Mouse (Mus musculus) neural tube, embryonic 13.5 days (tissue): Measurements from ENCODE around the gene Hnrnpll. TPM values are rescaled to one million over a fixed set of nuclear protein-coding genes. Genes with fewer than 3 reads are reported as not detected.

ENCODE experiments used
- ATAC-seq: fragments of 200-750 bp; cut with Nextera tagmentation; 2 replicates; pipeline ENCODE4 v1.8.0; 2017; ENCODE audit warnings: low read depth, mild to moderate bottlenecking, moderate TSS enrichment, moderate library complexity
- H3K27ac ChIP-seq: fragments of 300-500 bp; sonication (generic); replicated peaks from 2 replicates; pipeline ENCODE4 v1.5.1; 2015; ENCODE audit warnings: moderate library complexity, mild to moderate bottlenecking, inconsistent platforms
- H3K27me3 ChIP-seq: fragments of 300-500 bp; sonication (generic); 2 replicates; pipeline ENCODE4 v1.6.1; 2015; ENCODE audit warnings: mild to moderate bottlenecking, inconsistent platforms
- H3K36me3 ChIP-seq: fragments of 300-500 bp; sonication (generic); 2 replicates; pipeline ENCODE4 v1.6.1; 2015; ENCODE audit warnings: mild to moderate bottlenecking, inconsistent platforms
- H3K4me1 ChIP-seq: fragments of 300-500 bp; sonication (generic); replicated peaks from 2 replicates; pipeline ENCODE4 v1.6.1; 2015; ENCODE audit warnings: inconsistent platforms
- H3K4me2 ChIP-seq: fragments of 300-500 bp; sonication (generic); 2 replicates; pipeline ENCODE4 v1.6.1; 2015; ENCODE audit warnings: inconsistent platforms, mild to moderate bottlenecking, moderate library complexity
- H3K4me3 ChIP-seq: fragments of 300-500 bp; sonication (generic); 2 replicates; pipeline ENCODE4 v1.5.1; 2015; ENCODE audit warnings: mild to moderate bottlenecking, inconsistent platforms
- H3K9ac ChIP-seq: fragments of 300-500 bp; sonication (generic); 2 replicates; pipeline ENCODE4 v1.6.1; 2015; ENCODE audit warnings: moderate library complexity, mild to moderate bottlenecking, inconsistent platforms
- H3K9me3 ChIP-seq: fragments of 300-500 bp; sonication (generic); 2 replicates; pipeline ENCODE4 v1.6.1; 2016; ENCODE audit warnings: inconsistent platforms
- WGBS: fragments of 180-500 bp; shearing (Covaris S2); methylation state at CpG from one replicate; pipeline ENCODE4 v1.1.7; 2015; 5-methylcytosine and 5-hydroxymethylcytosine counted together
- polyA plus RNA-seq: library from polyadenylated mRNA; unstranded; fragments of >200 nt; fragmentation: Nextera tagmentation; extraction: Ambion mirVana; gene quantifications from 2 replicates; pipeline ENCODE4 v1.2.1, GENCODE M21; 2015

The Hnrnpll gene
- polyA plus RNA-seq, 1 experiment from 2014 or later = 66.7 TPM

DNA sequence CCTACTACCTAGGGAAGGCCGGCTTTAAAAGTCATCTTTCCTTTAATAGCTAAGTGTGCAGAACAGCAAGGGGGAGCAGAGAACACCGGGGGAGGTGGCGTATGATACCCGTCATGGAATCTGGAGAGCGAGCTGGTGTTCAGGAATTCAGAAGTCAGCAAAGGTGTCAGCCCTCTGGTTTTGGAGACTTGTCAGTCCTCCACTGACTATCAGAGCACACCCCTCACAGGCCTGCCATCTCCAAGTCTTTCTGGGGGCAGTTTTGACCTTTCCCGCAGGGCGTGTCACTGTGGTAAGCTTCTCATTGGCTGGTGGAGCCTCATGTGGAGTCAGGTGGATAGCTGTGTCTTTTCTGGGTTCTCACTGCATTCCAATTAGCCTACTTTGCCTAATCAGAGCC lies 72.0 kb downstream of the Hnrnpll start:
- Histone ChIP-seq H3K9me3 (no peaks in the 10 kb centered on the region), H3K36me3 (no peaks in the 10 kb centered on the region), H3K27me3 (no peaks in the 10 kb centered on the region), H3K9ac (no peak overlapping the region), H3K27ac (no peak overlapping the region), H3K4me3 (no peak overlapping the region), H3K4me2 (no peak overlapping the region), H3K4me1 (no peaks in the 10 kb centered on the region)
- no peak for ATAC-seq
- 91% methylated on average over 7 of the region's 7 CpGs for WGBS

- no peak for ATAC-seq
- H3K4me2 ChIP-seq = no peak overlapping the region
- no peaks in the 10 kb centered on the region for H3K9me3 ChIP-seq
- WGBS = 94% methylated on average over 7 of the region's 7 CpGs
- no peak overlapping the region for H3K9ac ChIP-seq
- no peaks in the 10 kb centered on the region for H3K36me3 ChIP-seq
- H3K4me3 ChIP-seq = no peak overlapping the region
- H3K27me3 ChIP-seq = no peaks in the 10 kb centered on the region
- H3K27ac ChIP-seq = no peak overlapping the region
- peaks cover 10% of the 10 kb centered on the region for H3K4me1 ChIP-seq
Measured at GRCm38 (mm10) chr17:79984450-79984849, 77.7 kb downstream of the Hnrnpll start.

GRCm38 (mm10) chr17:79982955-79983529 lies 79.1 kb downstream of the Hnrnpll start:
- Histone ChIP-seq H3K27me3 (no peaks in the 10 kb centered on the region), H3K4me3 (no peak overlapping the region), H3K4me1 (peaks cover 10% of the 10 kb centered on the region), H3K9me3 (no peaks in the 10 kb centered on the region), H3K36me3 (no peaks in the 10 kb centered on the region), H3K27ac (no peak overlapping the region), H3K4me2 (no peak overlapping the region), H3K9ac (0 out of 2 replicates have a peak overlapping the region, but pooled peaks have one; percentile 22)
- WGBS = 48% methylated on average over 8 of the region's 8 CpGs
- no peak for ATAC-seq

GRCm38 (mm10) chr17:79982548-79982947 lies 79.6 kb downstream of the Hnrnpll start:
- H3K4me3 ChIP-seq = no peak overlapping the region
- no peak overlapping the region for H3K4me2 ChIP-seq
- no peaks in the 10 kb centered on the region for H3K36me3 ChIP-seq
- no peaks in the 10 kb centered on the region for H3K27me3 ChIP-seq
- no peak for ATAC-seq
- H3K9me3 ChIP-seq = no peaks in the 10 kb centered on the region
- 0 out of 2 replicates have a peak overlapping the region, but pooled peaks have one; percentile 22 for H3K9ac ChIP-seq
- WGBS = 9% methylated on average over 7 of the region's 7 CpGs
- no peak overlapping the region for H3K27ac ChIP-seq
- H3K4me1 ChIP-seq = peaks cover 10% of the 10 kb centered on the region

DNA sequence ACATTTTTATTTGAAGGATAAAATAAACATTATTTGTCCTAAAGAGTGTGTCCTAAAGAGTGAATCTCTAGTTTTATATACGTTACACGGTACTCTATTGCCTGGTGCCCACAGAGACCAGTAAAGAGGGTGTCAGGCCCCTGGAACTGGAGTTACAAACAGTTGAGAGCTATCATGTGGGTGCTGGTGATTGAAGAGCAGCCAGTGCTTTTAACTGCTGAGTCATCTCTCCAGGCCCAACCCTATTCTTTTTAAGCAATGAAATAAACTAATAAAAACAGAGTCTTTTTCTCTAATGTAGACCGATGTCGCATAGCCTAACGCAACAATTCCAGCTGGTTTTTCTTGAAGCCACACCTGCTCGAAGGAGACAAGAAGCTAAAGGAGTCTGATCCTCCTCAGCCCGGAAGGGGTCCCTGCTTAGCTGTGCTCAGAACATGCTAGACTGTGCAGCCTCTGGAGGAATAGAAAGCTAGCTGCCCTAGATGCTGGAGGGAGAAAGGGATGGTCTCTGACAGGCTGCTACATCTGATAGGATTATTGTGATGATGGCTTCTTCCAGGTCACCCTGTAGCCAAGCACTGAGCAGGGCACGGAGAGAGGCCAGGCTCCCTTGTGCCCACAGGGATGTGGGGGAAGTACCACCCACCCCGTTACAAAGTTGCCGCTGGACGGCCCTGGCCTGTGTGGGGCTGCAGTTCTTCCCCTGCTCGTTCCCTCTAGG lies 80.2 kb downstream of the Hnrnpll start:
- no peak overlapping the region for H3K9ac ChIP-seq
- WGBS = 34% methylated on average over 12 of the region's 12 CpGs
- peak; percentile 40; the same call in 1 of the 2 replicates for ATAC-seq

DNA sequence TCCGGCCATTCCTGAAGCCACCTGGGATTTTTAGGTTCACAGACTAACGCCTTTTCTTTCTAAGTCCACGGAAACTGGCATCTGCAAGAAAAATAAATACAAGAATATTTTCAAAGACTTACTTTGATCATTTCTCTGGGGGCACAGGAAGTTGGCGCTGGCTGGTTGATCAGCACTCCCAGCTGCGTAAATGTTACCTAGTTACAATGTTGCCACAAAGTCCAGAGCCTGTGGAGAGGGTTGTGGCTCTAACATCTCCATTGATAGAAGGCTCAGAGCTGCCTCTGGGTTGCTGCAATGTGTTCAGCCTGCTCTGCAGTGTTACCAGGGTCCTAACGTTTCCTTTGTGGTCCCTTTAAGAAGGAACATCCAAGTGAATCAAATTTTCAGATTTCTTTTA lies 80.8 kb downstream of the Hnrnpll start:
- no peak overlapping the region for H3K27ac ChIP-seq
- no peak overlapping the region for H3K9ac ChIP-seq
- no peaks in the 10 kb centered on the region for H3K9me3 ChIP-seq
- H3K4me2 ChIP-seq = no peak overlapping the region
- WGBS = 72% methylated on average over 6 of the region's 6 CpGs
- no peaks in the 10 kb centered on the region for H3K36me3 ChIP-seq
- H3K27me3 ChIP-seq = no peaks in the 10 kb centered on the region
- peaks cover 17% of the 10 kb centered on the region for H3K4me1 ChIP-seq
- ATAC-seq = no peak
- no peak overlapping the region for H3K4me3 ChIP-seq

More for the DNA sequence above, 80.2 kb downstream of the Hnrnpll start:
- H3K4me3 ChIP-seq = no peak overlapping the region
- H3K36me3 ChIP-seq = no peaks in the 10 kb centered on the region
- peaks cover 12% of the 10 kb centered on the region for H3K4me1 ChIP-seq
- no peak overlapping the region for H3K27ac ChIP-seq
- H3K9me3 ChIP-seq = no peaks in the 10 kb centered on the region
- no peaks in the 10 kb centered on the region for H3K27me3 ChIP-seq
- no peak overlapping the region; the same call in 1 of the 2 replicates for H3K4me2 ChIP-seq

DNA sequence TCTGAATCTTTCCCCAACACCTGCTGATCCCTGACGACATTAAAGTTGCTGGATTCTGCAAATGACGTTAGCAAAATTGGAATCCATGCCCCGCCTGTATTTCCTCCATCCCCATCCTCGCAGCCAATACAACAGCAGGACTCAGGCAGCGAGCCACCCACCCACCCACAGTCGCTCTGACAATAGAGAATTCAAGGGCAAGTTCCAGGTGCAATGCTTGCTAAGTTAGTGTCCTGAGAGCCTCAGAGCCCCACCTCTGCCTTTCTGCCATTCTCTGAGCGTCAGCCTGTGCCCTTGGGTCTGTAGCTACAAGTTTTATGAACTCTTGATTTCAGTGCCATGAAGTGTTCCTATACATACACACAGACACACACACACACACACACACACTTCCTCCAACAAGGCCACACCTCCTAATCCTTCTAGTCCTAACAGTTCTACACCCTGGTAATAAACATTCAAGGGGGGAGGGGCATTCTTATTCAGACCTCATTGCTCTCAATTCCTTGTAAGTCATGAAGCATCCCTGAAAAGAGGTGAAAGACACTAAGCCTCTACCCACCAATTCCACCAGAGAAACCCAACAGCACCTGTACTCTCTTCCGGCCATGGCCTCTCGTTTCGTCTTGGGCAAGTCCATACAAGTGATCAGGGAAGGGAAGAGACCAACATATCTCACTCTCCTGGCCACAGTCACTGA lies 81.6 kb downstream of the Hnrnpll start:
- no peak for ATAC-seq
- Histone ChIP-seq H3K27ac (no peak overlapping the region), H3K9ac (no peak overlapping the region), H3K27me3 (no peaks in the 10 kb centered on the region), H3K4me1 (peaks cover 20% of the 10 kb centered on the region), H3K4me2 (no peak overlapping the region), H3K36me3 (no peaks in the 10 kb centered on the region), H3K9me3 (no peaks in the 10 kb centered on the region), H3K4me3 (no peak overlapping the region)
- 73% methylated on average over 10 of the region's 10 CpGs for WGBS

Other genes starting within 250 kb of the Hnrnpll start
- 31.5 and 39.6 TPM in 2 replicates for gene Atl2, start 166.2 kb downstream of the Hnrnpll start, polyA plus RNA-seq
- 2.0 and 2.1 TPM in 2 replicates for gene Galm, start 65.1 kb upstream of the Hnrnpll start, polyA plus RNA-seq
- 470 and 550 TPM in 2 replicates for gene Srsf7, start 145.0 kb upstream of the Hnrnpll start, polyA plus RNA-seq
- not detected in 2 replicates for gene Ttc39d, start 145.1 kb upstream of the Hnrnpll start, polyA plus RNA-seq
- gene Gemin6, start 162.1 kb upstream of the Hnrnpll start, polyA plus RNA-seq = 21.5 and 23.7 TPM in 2 replicates
- gene Morn2, start 227.9 kb upstream of the Hnrnpll start, polyA plus RNA-seq = 52.8 and 55.9 TPM in 2 replicates
- gene Dhx57, start 228.1 kb upstream of the Hnrnpll start, polyA plus RNA-seq = 45.7 and 47.2 TPM in 2 replicates
- gene Arhgef33, start 245.1 kb upstream of the Hnrnpll start, polyA plus RNA-seq = 0.85 and 0.87 TPM in 2 replicates